In genomic region chr4:109901076-109901475, GRCm38 (mm10) we compare ENCODE assay signal across 25 mouse cellular contexts.
A peak's percentile ranks its signal among the peaks of the same experiment; 100 is the strongest.
DNase-seq lines count a peak whose midpoint lies in the region; ATAC-seq and TF ChIP-seq lines count a peak whose summit lies in the region.
"Had no signal": no experiment of that assay in that cellular context is flagged by ENCODE, and none has a peak within 500 bp of the region (broad histone marks: within the 10 kb centered on the region; RNA-seq: fewer than 3 reads in every experiment).

No protein-coding gene starts in this region.

- no peak overlapping the region for H3K9ac ChIP-seq in midbrain, embryonic 13.5 days (replicated peaks)
- H3K9ac ChIP-seq: embryonic facial prominence, embryonic 12.5 days; embryonic facial prominence, embryonic 15.5 days; forebrain, embryonic 12.5 days had no signal

- no peak overlapping the region for H3K4me2 ChIP-seq in midbrain, embryonic 13.5 days (replicated peaks)
- H3K4me2 ChIP-seq: embryonic facial prominence, embryonic 12.5 days; embryonic facial prominence, embryonic 15.5 days; forebrain, embryonic 12.5 days had no signal

- ATAC-seq in midbrain, embryonic 13.5 days = no peak
- ATAC-seq: forebrain, embryonic 14.5 days; forebrain, embryonic 16.5 days had no signal

- no peaks in the 10 kb centered on the region for H3K27me3 ChIP-seq in midbrain, embryonic 13.5 days
- H3K27me3 ChIP-seq: embryonic facial prominence, embryonic 12.5 days; embryonic facial prominence, embryonic 15.5 days; forebrain, embryonic 12.5 days had no signal

- DNase-seq in retina, postnatal 1 day = peak; percentile 23
- DNase-seq in retina, embryonic 14.5 days (ENCODE audit: low spot score) = no peak
- DNase-seq in Muller cell, postnatal 12 days (ENCODE audit: inconsistent ontology term) = peak; percentile 8
- peak; percentile 7 for DNase-seq in ZHBTc4 (ENCODE audit: low read depth, low spot score)
- DNase-seq in gonadal fat pad, adult 2 months (ENCODE audit: low read depth) = peak; percentile 50
- DNase-seq in layer of hippocampus, adult 9-10 months (ENCODE audit: low spot score) = no peak
- DNase-seq in layer of hippocampus, adult 2 months (ENCODE audit: low spot score in 2 of 2) = no peak
- DNase-seq: adrenal gland, adult 2 months; adrenal gland, postnatal 10 days; adrenal gland, postnatal 25 days; cerebellum, adult 11 months; cerebellum, adult 18-20 months; cerebellum, adult 8-10 months; cerebellum, adult 9-11 months; cerebellum, postnatal 14 days; cerebellum, postnatal 36 days; embryo, embryonic 11 days had no signal

- no peaks in the 10 kb centered on the region for H3K4me1 ChIP-seq in midbrain, embryonic 13.5 days (replicated peaks)
- H3K4me1 ChIP-seq: embryonic facial prominence, embryonic 12.5 days; embryonic facial prominence, embryonic 15.5 days; forebrain, embryonic 10.5 days; forebrain, embryonic 12.5 days had no signal

- H3K9me3 ChIP-seq in midbrain, embryonic 13.5 days = no peaks in the 10 kb centered on the region
- H3K9me3 ChIP-seq: embryonic facial prominence, embryonic 12.5 days; embryonic facial prominence, embryonic 15.5 days; forebrain, embryonic 10.5 days; forebrain, embryonic 12.5 days; G1E had no signal

- WGBS in midbrain, embryonic 13.5 days = 76% methylated on average over 2 of the region's 2 CpGs

- H3K36me3 ChIP-seq in midbrain, embryonic 13.5 days = no peaks in the 10 kb centered on the region
- H3K36me3 ChIP-seq: embryonic facial prominence, embryonic 12.5 days; embryonic facial prominence, embryonic 15.5 days; forebrain, embryonic 10.5 days; forebrain, embryonic 12.5 days had no signal

- no peak for TF ChIP-seq CTCF in layer of hippocampus, adult 2 months (conservative IDR thresholded peaks at IDR 0.05)

- H3K4me3 ChIP-seq in layer of hippocampus, adult 2 months = no peak overlapping the region
- no peak overlapping the region for H3K4me3 ChIP-seq in midbrain, embryonic 13.5 days (replicated peaks)
- H3K4me3 ChIP-seq: embryonic facial prominence, embryonic 12.5 days; embryonic facial prominence, embryonic 15.5 days; forebrain, embryonic 10.5 days; forebrain, embryonic 12.5 days had no signal

- H3K27ac ChIP-seq in layer of hippocampus, adult 2 months = no peak overlapping the region
- no peak overlapping the region for H3K27ac ChIP-seq in midbrain, embryonic 13.5 days
- H3K27ac ChIP-seq: embryonic facial prominence, embryonic 12.5 days; embryonic facial prominence, embryonic 15.5 days; forebrain, embryonic 10.5 days; forebrain, embryonic 12.5 days had no signal

Comparison
In these comparisons a context has a peak if more than half of its experiments do, and no peak if none do; other contexts are left out.
1. DNase-seq: peak in retina, postnatal 1 day (single experiment), Muller cell, postnatal 12 days (single experiment), ZHBTc4 (single experiment) and gonadal fat pad, adult 2 months (single experiment); none in retina, embryonic 14.5 days (single experiment), layer of hippocampus, adult 9-10 months (single experiment) and layer of hippocampus, adult 2 months (0 of 2).